Mouse (Mus musculus): ENCODE results near the gene Cnnm1.

DNA sequence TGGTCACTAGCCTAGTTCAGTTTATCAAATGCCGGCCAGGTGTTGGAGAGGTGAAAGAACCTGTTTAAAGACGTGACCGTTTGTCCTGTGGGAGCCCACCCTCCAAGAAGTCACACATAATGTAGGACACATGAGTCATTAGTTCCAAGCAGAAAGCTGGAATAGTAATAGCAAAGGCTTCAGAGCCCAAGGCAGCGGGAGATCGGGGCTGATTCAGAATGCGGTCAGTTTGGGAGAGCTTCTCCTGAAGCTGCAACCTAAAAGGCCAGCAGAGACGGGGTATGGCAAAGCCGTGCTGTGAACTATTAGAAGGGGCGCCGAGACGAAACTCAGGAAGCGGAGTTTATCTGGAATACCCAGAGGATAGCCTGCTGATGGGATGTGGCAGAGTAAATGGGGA is 20.2 kb downstream of the Cnnm1 start:
- no peak for TF ChIP-seq TBP (conservative IDR thresholded peaks at IDR 0.05; ENCODE audit: low read depth, low read length)
- TF ChIP-seq JUN (IDR thresholded peaks at IDR 0.05; ENCODE audit: insufficient read depth, low read depth, low read length) = no peak
- no peak for TF ChIP-seq EP300 (IDR thresholded peaks at IDR 0.05; ENCODE audit: low read length)
- TF ChIP-seq CTCF (conservative IDR thresholded peaks at IDR 0.05 in 1 of 2, IDR thresholded peaks at IDR 0.05 in 1 of 2; ENCODE audit: low read depth in 2 of 2, low read length in 2 of 2) = no peak
- TF ChIP-seq MAX (IDR thresholded peaks at IDR 0.05; ENCODE audit: low read length) = no peak
- TF ChIP-seq POLR2A (IDR thresholded peaks at IDR 0.05; ENCODE audit: low read depth, low read length) = no peak
- no peak for TF ChIP-seq USF1 (IDR thresholded peaks at IDR 0.05; ENCODE audit: low read depth, low read length)
- TF ChIP-seq PAX5 (IDR thresholded peaks at IDR 0.05; ENCODE audit: low read length) = no peak
- no peak for TF ChIP-seq MYC (IDR thresholded peaks at IDR 0.05; ENCODE audit: low read depth, low read length)
- TF ChIP-seq IRF4 (IDR thresholded peaks at IDR 0.05; ENCODE audit: low read depth, low read length) = no peak

Measured in CH12.LX (cell line).